Mouse (Mus musculus) limb, embryonic 12.5 days (tissue): ENCODE data around the gene Cacna2d2. TPM values are rescaled to one million over a fixed set of nuclear protein-coding genes. Genes with fewer than 3 reads are reported as not detected.
"Not testable (repeated sequence)": the region's sequence is repeated elsewhere in the genome, so short reads cannot be mapped to it uniquely, and the experiment has no call there.

Source experiments
- ATAC-seq: fragments of 200-750 bp; cut with Nextera tagmentation; 2 replicates; pipeline ENCODE4 v1.8.0; 2017; ENCODE audit warnings: low read depth, moderate TSS enrichment; ENCODE audit not compliant: insufficient number of reproducible peaks, insufficient read depth, low FRiP score, low TSS enrichment
- H3K27ac ChIP-seq: fragments of 300-500 bp; sonication (generic); 2 replicates; pipeline ENCODE4 v1.5.1; 2016; ENCODE audit warnings: mild to moderate bottlenecking, moderate library complexity
- H3K27me3 ChIP-seq: fragments of 300-500 bp; sonication (generic); 2 replicates; pipeline ENCODE4 v1.6.1; 2016; ENCODE audit warnings: mild to moderate bottlenecking, moderate library complexity
- H3K36me3 ChIP-seq: fragments of 300-500 bp; sonication (generic); 2 replicates; pipeline ENCODE4 v1.6.1; 2016; ENCODE audit warnings: mild to moderate bottlenecking, moderate library complexity
- H3K4me1 ChIP-seq: fragments of 300-500 bp; sonication (generic); replicated peaks from 2 replicates; pipeline ENCODE4 v1.6.1; 2016
- H3K4me2 ChIP-seq: fragments of 300-500 bp; sonication (generic); 2 replicates; pipeline ENCODE4 v1.6.1; 2016; ENCODE audit warnings: mild to moderate bottlenecking, moderate library complexity
- H3K4me3 ChIP-seq: fragments of 300-500 bp; sonication (generic); replicated peaks from 2 replicates; pipeline ENCODE4 v1.5.1; 2016; ENCODE audit warnings: mild to moderate bottlenecking
- H3K9ac ChIP-seq: fragments of 300-500 bp; sonication (generic); replicated peaks from 2 replicates; pipeline ENCODE4 v1.6.1; 2016; ENCODE audit warnings: mild to moderate bottlenecking, moderate library complexity
- H3K9me3 ChIP-seq: fragments of 300-500 bp; sonication (generic); 2 replicates; pipeline ENCODE4 v1.6.1; 2016; ENCODE audit warnings: mild to moderate bottlenecking, moderate library complexity
- WGBS: fragments of 180-500 bp; shearing (Covaris S2); methylation state at CpG from one replicate; pipeline ENCODE4 v1.1.7; 2016; 5-methylcytosine and 5-hydroxymethylcytosine counted together
- polyA plus RNA-seq: library from polyadenylated mRNA; unstranded; fragments of >200 nt; fragmentation: Nextera tagmentation; extraction: Ambion mirVana; gene quantifications from 2 replicates; pipeline ENCODE4 v1.2.1, GENCODE M21; 2016

Gene Cacna2d2
- polyA plus RNA-seq, 1 experiment from 2014 or later = 0.49 TPM

GRCm38 (mm10) chr9:107563029-107563581 is 163.7 kb downstream of the Cacna2d2 start, which contains the start of gene Tusc2:
Gene Tusc2, plus strand, starts transcription at chr9:107563255.
- H3K4me3 ChIP-seq = peak within 1 kb of the TSS; percentile 91
- H3K27ac ChIP-seq = peak within 1 kb of the TSS; percentile 56; the same call in 1 of the 2 replicates
- H3K4me2 ChIP-seq = peak within 1 kb of the TSS; percentile 84
- H3K36me3 ChIP-seq = peaks cover 68% of the 10 kb centered on the region
- under 1% methylated on average over 46 of the region's 46 CpGs for WGBS
- peaks cover 35% of the 10 kb centered on the region for H3K4me1 ChIP-seq
- peak within 1 kb of the TSS; percentile 80 for H3K9ac ChIP-seq
- H3K27me3 ChIP-seq = no peaks in the 10 kb centered on the region
- peak; percentile 94 for ATAC-seq
- H3K9me3 ChIP-seq = no peaks in the 10 kb centered on the region

GRCm38 (mm10) chr9:107565556-107565955 is 166.1 kb downstream of the Cacna2d2 start:
- 49% methylated on average over 5 of the region's 5 CpGs for WGBS
- not testable (repeated sequence) for H3K9ac ChIP-seq

GRCm38 (mm10) chr9:107566041-107566709 is 166.8 kb downstream of the Cacna2d2 start:
- H3K27ac ChIP-seq = peak overlapping the region; percentile 67; the same call in 1 of the 2 replicates
- peaks cover 47% of the 10 kb centered on the region for H3K36me3 ChIP-seq

More at GRCm38 (mm10) chr9:107565556-107565955, 166.1 kb downstream of the Cacna2d2 start:
- Histone ChIP-seq H3K36me3 (peaks cover 47% of the 10 kb centered on the region), H3K27ac (peak overlapping the region; percentile 12), H3K4me1 (peaks cover 44% of the 10 kb centered on the region), H3K4me2 (0 out of 2 replicates have a peak overlapping the region, but pooled peaks have one; percentile 17)
- not testable (repeated sequence) for H3K27me3 ChIP-seq, H3K9me3 ChIP-seq, ATAC-seq, H3K4me3 ChIP-seq

GRCm38 (mm10) chr9:107566855-107567254 is 167.4 kb downstream of the Cacna2d2 start:
- Histone ChIP-seq H3K9ac (no peak overlapping the region), H3K4me2 (peak overlapping the region; percentile 96; the same call in 1 of the 2 replicates), H3K4me3 (peak overlapping the region; percentile 81; the same call in 1 of the 2 replicates), H3K4me1 (peaks cover 55% of the 10 kb centered on the region), H3K27me3 (no peaks in the 10 kb centered on the region), H3K9me3 (no peaks in the 10 kb centered on the region), H3K27ac (peak overlapping the region; percentile 90), H3K36me3 (peaks cover 47% of the 10 kb centered on the region)
- 82% methylated on average over 3 of the region's 3 CpGs for WGBS
- no peak for ATAC-seq

More at GRCm38 (mm10) chr9:107566041-107566709, 166.8 kb downstream of the Cacna2d2 start:
- Histone ChIP-seq H3K4me3 (no peak overlapping the region), H3K9me3 (no peaks in the 10 kb centered on the region), H3K4me2 (peak overlapping the region; percentile 8; the same call in 1 of the 2 replicates), H3K4me1 (peaks cover 50% of the 10 kb centered on the region), H3K27me3 (no peaks in the 10 kb centered on the region), H3K9ac (no peak overlapping the region)
- no peak for ATAC-seq
- WGBS = 64% methylated on average over 15 of the region's 15 CpGs

GRCm38 (mm10) chr9:107567702-107568319 is 168.4 kb downstream of the Cacna2d2 start, which contains the start of gene Hyal2:
Gene Hyal2, plus strand, starts transcription at chr9:107567945.
- ATAC-seq = no peak
- Histone ChIP-seq H3K36me3 (peaks cover 49% of the 10 kb centered on the region), H3K27ac (peak within 1 kb of the TSS; percentile 90), H3K4me3 (peak within 1 kb of the TSS; percentile 81), H3K4me2 (peak within 1 kb of the TSS; percentile 96), H3K4me1 (peaks cover 49% of the 10 kb centered on the region), H3K27me3 (no peaks in the 10 kb centered on the region), H3K9ac (peak within 1 kb of the TSS; percentile 88), H3K9me3 (no peaks in the 10 kb centered on the region)
- 7% methylated on average over 18 of the region's 18 CpGs for WGBS

GRCm38 (mm10) chr9:107568331-107569261 is 169.2 kb downstream of the Cacna2d2 start:
- H3K9ac ChIP-seq = peak overlapping the region; percentile 88
- H3K36me3 ChIP-seq = peaks cover 57% of the 10 kb centered on the region
- H3K4me3 ChIP-seq = peak overlapping the region; percentile 81
- peak overlapping the region; percentile 90 for H3K27ac ChIP-seq
- no peaks in the 10 kb centered on the region for H3K9me3 ChIP-seq
- H3K27me3 ChIP-seq = no peaks in the 10 kb centered on the region
- peaks cover 47% of the 10 kb centered on the region for H3K4me1 ChIP-seq
- peak; percentile 77 for ATAC-seq
- under 1% methylated on average over 41 of the region's 41 CpGs for WGBS
- H3K4me2 ChIP-seq = peak overlapping the region; percentile 96

- Histone ChIP-seq H3K27me3 (no peaks in the 10 kb centered on the region), H3K27ac (peak overlapping the region; percentile 90), H3K4me1 (peaks cover 40% of the 10 kb centered on the region), H3K4me2 (peak overlapping the region; percentile 96), H3K9ac (peak overlapping the region; percentile 88), H3K36me3 (peaks cover 61% of the 10 kb centered on the region), H3K9me3 (no peaks in the 10 kb centered on the region), H3K4me3 (peak overlapping the region; percentile 81)
- ATAC-seq = peak; percentile 33
- WGBS = 0% methylated on average over 23 of the region's 23 CpGs
Observed at GRCm38 (mm10) chr9:107569270-107569669, 169.9 kb downstream of the Cacna2d2 start.

GRCm38 (mm10) chr9:107570016-107570415 is 170.6 kb downstream of the Cacna2d2 start:
- peaks cover 40% of the 10 kb centered on the region for H3K4me1 ChIP-seq
- H3K36me3 ChIP-seq = peaks cover 61% of the 10 kb centered on the region
- peak overlapping the region; percentile 88 for H3K9ac ChIP-seq
- H3K4me3 ChIP-seq = peak overlapping the region; percentile 81
- no peaks in the 10 kb centered on the region for H3K9me3 ChIP-seq
- no peak for ATAC-seq
- 48% methylated on average over 13 of the region's 13 CpGs for WGBS
- peak overlapping the region; percentile 90 for H3K27ac ChIP-seq
- H3K4me2 ChIP-seq = peak overlapping the region; percentile 96
- H3K27me3 ChIP-seq = no peaks in the 10 kb centered on the region

- Histone ChIP-seq H3K36me3 (peaks cover 55% of the 10 kb centered on the region), H3K4me2 (peak overlapping the region; percentile 96), H3K9me3 (no peaks in the 10 kb centered on the region), H3K27ac (0 out of 2 replicates have a peak overlapping the region, but pooled peaks have one; percentile 4), H3K27me3 (no peaks in the 10 kb centered on the region), H3K4me1 (peaks cover 43% of the 10 kb centered on the region), H3K4me3 (peak overlapping the region; percentile 81), H3K9ac (peak overlapping the region; percentile 88)
- 93% methylated on average over 21 of the region's 21 CpGs for WGBS
- ATAC-seq = no peak
Observed at GRCm38 (mm10) chr9:107570845-107571244, 171.4 kb downstream of the Cacna2d2 start.

- no peaks in the 10 kb centered on the region for H3K27me3 ChIP-seq
- no peaks in the 10 kb centered on the region for H3K9me3 ChIP-seq
- H3K4me3 ChIP-seq = 0 out of 2 replicates have a peak overlapping the region, but pooled peaks have one; percentile 81
- H3K36me3 ChIP-seq = peaks cover 47% of the 10 kb centered on the region
- H3K4me2 ChIP-seq = peak overlapping the region; percentile 96
- H3K27ac ChIP-seq = no peak overlapping the region
- H3K9ac ChIP-seq = no peak overlapping the region
- WGBS = 96% methylated on average over 22 of the region's 22 CpGs
- H3K4me1 ChIP-seq = peaks cover 46% of the 10 kb centered on the region
- ATAC-seq = no peak
Observed at GRCm38 (mm10) chr9:107571534-107572326, 172.3 kb downstream of the Cacna2d2 start.
